Mouse (Mus musculus) heart, embryonic 10.5 days (tissue): ENCODE results near the gene Lrp6. TPM values are rescaled to one million over a fixed set of nuclear protein-coding genes. Genes with fewer than 3 reads are reported as not detected.

Source experiments
- DNase-seq: peaks from one replicate; pipeline ENCODE4 v3.0.0-alpha.2; 2017; ENCODE audit warnings: low spot score
- H3K27ac ChIP-seq: fragments of 300-500 bp; sonication (generic); 2 replicates; pipeline ENCODE4 v1.5.1; 2016; ENCODE audit warnings: mild to moderate bottlenecking
- H3K27me3 ChIP-seq: fragments of 300-500 bp; sonication (generic); 2 replicates; pipeline ENCODE4 v1.6.1; 2016; ENCODE audit warnings: mild to moderate bottlenecking; ENCODE audit not compliant: poor library complexity, insufficient read depth, severe bottlenecking
- H3K36me3 ChIP-seq: fragments of 300-500 bp; sonication (generic); 2 replicates; pipeline ENCODE4 v1.6.1; 2016; ENCODE audit warnings: mild to moderate bottlenecking, moderate library complexity
- H3K4me1 ChIP-seq: fragments of 300-500 bp; sonication (generic); 2 replicates; pipeline ENCODE4 v1.6.1; 2016; ENCODE audit warnings: mild to moderate bottlenecking
- H3K4me3 ChIP-seq: fragments of 300-500 bp; sonication (generic); 2 replicates; pipeline ENCODE4 v1.5.1; 2016; ENCODE audit warnings: mild to moderate bottlenecking, moderate library complexity
- H3K9me3 ChIP-seq: fragments of 300-500 bp; sonication (generic); 2 replicates; pipeline ENCODE4 v1.6.1; 2016; ENCODE audit warnings: mild to moderate bottlenecking, moderate library complexity
- WGBS: fragments of 180-500 bp; shearing (Covaris S2); methylation state at CpG from one replicate; pipeline ENCODE4 v1.1.7; 2016; 5-methylcytosine and 5-hydroxymethylcytosine counted together
- polyA plus RNA-seq: library from polyadenylated mRNA; unstranded; fragments of >200 nt; fragmentation: Nextera tagmentation; extraction: Ambion mirVana; gene quantifications from 2 replicates; pipeline ENCODE4 v1.2.1, GENCODE M21; 2016

Lrp6 gene
- polyA plus RNA-seq, 1 experiment from 2014 or later: 24.4 TPM

DNA sequence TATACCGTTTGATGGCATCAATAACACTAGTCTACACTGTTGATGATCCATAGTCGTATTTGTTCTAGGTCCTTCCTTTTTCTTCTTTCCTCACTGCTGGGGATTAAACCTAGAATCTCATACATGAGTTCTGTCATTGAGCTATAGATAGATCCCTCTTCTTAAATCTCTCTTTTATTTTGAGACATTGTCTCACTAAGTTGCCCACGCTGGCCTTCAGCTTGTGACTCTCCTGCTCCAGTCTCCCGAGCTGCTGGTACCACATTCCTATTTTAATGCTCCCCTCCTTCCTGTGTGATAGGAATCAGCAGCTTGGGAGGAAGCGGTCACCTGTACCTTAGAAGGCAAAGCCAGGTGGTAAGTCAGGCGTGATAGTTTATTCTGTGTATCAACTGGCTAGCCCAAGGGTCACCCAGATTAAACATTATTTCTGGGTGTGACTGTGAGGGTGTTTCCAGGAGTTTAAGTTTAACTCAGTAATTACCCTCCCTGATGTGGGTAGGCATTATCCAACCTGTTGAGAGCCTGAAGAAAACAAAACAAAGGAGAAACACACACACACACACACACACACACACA lies 31.0 kb upstream of the Lrp6 start:
- H3K4me3 ChIP-seq: no peak overlapping the region
- no peak for DNase-seq
- no peak overlapping the region for H3K27ac ChIP-seq
- peaks cover 4% of the 10 kb centered on the region; the same call in 1 of the 2 replicates for H3K4me1 ChIP-seq
- WGBS: 78% methylated on average over 6 of the region's 6 CpGs
- no peaks in the 10 kb centered on the region for H3K27me3 ChIP-seq
- H3K36me3 ChIP-seq: no peaks in the 10 kb centered on the region
- no peaks in the 10 kb centered on the region for H3K9me3 ChIP-seq

DNA sequence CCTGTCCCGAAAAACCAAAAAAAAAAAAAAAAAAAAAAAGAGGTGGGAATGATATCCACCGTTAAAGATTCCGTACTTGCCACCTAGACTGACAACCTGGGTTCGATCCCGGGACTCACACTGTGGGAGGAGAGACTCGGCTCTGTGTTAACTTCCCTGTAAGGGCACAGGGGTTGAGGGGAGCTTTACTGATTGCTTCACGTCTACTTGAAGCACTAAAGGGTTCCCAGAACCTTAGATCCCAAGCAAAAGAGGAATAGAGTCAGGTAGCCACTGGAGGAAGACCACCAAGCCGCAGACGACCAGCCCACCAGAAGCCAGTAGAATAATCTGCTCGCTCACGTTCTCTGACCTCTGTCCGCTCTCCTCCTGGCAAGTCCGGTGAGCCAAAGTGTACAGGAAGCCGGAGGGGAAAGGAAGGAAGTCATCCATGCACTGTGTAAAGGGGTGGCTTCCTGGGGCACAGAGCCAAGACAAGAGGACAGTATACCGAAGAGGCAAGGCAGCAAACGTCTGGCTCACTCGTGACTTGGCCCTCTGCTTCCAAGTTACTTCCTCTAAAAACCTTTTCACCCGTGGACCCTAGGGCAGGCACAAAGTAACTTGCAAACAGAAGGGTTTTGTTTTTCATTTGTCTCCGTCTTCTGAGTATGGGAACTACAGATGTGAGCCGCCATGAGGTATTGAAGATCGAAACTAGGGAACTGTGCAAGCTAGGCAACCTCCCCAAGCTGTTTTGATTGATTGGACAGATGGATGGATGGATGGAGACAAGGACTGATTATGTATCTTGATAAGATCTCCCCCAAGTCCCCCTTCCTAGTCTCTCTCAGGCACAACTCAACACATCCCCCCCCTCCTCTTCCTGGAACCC lies 28.0 kb upstream of the Lrp6 start:
- no peaks in the 10 kb centered on the region for H3K36me3 ChIP-seq

DNA sequence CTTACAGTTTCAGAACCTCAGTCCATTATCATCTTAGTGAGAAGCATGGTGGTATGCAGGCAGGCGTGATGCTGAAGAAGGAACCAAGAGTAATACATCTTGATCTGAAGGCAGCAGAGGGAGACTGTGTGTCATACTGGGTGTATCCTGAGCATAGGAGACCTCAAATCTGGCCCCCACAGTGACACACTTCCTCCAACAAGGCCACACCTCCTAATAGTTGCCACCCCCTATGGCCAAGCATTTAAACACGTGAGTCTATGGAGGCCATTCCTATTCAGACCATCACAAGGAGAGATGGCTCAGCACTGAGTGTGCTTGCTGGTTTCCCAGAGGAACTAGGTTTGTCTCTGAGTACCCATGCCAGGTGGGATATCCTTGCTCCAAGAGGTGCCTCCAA lies 24.8 kb upstream of the Lrp6 start:
- no peaks in the 10 kb centered on the region for H3K27me3 ChIP-seq
- no peak overlapping the region for H3K27ac ChIP-seq
- H3K4me1 ChIP-seq: no peaks in the 10 kb centered on the region
- H3K9me3 ChIP-seq: no peaks in the 10 kb centered on the region
- WGBS: 82% methylated on average over 2 of the region's 2 CpGs
- no peaks in the 10 kb centered on the region for H3K36me3 ChIP-seq
- no peak for DNase-seq
- no peak overlapping the region for H3K4me3 ChIP-seq

More for the DNA sequence above, 28.0 kb upstream of the Lrp6 start:
- 72% methylated on average over 21 of the region's 21 CpGs for WGBS
- no peaks in the 10 kb centered on the region for H3K9me3 ChIP-seq
- H3K27ac ChIP-seq: no peak overlapping the region
- no peaks in the 10 kb centered on the region for H3K27me3 ChIP-seq
- no peak for DNase-seq
- no peak overlapping the region for H3K4me3 ChIP-seq
- no peaks in the 10 kb centered on the region for H3K4me1 ChIP-seq

DNA sequence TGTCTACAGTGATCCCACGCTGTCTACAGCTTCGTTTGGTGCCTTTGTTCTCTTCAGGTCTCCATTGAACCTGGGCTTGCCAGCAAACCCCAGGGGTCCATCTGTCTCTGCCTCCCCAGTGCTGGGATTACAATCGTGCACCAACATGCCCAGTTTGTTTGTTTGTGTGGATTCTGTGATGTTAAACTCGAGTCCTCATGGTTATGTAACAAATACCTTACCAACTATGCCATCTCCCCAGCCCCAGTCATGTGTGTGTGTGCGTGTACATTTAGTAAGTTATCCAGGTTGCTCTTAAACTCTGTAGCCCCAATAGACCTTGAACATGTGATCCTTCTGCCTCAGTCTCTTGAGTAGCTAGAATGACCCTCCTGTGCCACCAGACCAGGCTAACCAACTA lies 19.5 kb upstream of the Lrp6 start:
- 78% methylated on average over 5 of the region's 5 CpGs for WGBS

DNA sequence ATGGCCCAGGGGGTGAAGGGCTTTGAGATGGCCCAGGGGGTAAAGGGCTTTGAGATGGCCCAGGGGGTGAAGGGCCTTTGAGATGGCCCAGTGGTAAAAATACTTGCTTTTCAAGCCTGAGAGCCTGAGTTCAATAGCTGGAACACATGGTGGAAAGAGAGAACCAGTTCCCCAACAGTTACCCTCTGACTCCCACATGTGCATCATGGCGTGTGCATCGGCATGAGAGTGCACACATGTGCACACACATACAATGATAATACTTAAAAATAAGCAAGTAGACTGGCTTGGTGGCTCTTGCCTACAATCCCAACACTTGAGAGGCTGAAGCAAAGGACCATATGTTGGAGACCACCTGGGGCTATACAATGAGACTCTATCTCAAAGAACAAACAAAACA lies 17.9 kb upstream of the Lrp6 start:
- Histone ChIP-seq H3K4me1 (no peaks in the 10 kb centered on the region), H3K36me3 (no peaks in the 10 kb centered on the region), H3K9me3 (no peaks in the 10 kb centered on the region), H3K27me3 (no peaks in the 10 kb centered on the region), H3K27ac (no peak overlapping the region), H3K4me3 (no peak overlapping the region)
- DNase-seq: no peak
- 91% methylated on average over 2 of the region's 2 CpGs for WGBS

More for the DNA sequence above, 19.5 kb upstream of the Lrp6 start:
- H3K9me3 ChIP-seq: no peaks in the 10 kb centered on the region
- H3K4me3 ChIP-seq: no peak overlapping the region
- no peak overlapping the region for H3K27ac ChIP-seq
- H3K36me3 ChIP-seq: no peaks in the 10 kb centered on the region
- DNase-seq: no peak
- no peaks in the 10 kb centered on the region for H3K4me1 ChIP-seq
- H3K27me3 ChIP-seq: no peaks in the 10 kb centered on the region

DNA sequence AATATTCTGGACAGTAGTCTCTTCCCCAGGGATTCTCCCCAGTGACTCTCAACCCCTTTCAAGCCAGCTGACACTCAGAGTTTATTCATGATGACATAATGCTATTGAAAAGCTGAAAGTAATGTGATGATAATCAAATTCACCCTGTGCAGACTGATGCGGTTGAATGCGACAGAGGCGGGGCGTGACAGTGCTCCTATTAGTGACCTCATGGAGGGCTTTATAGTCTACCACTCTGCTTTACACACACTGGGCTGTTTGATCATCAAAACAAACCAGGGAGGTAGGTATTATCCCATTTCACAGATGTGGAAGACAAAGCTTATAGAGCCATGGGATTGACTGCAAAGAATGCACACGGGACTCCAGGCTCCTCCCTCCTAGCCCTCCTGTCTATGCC lies 15.3 kb upstream of the Lrp6 start:
- no peak for DNase-seq
- 81% methylated on average over 5 of the region's 5 CpGs for WGBS
- H3K27ac ChIP-seq: no peak overlapping the region
- H3K9me3 ChIP-seq: no peaks in the 10 kb centered on the region
- no peaks in the 10 kb centered on the region for H3K36me3 ChIP-seq
- no peaks in the 10 kb centered on the region for H3K27me3 ChIP-seq
- H3K4me3 ChIP-seq: no peak overlapping the region
- no peaks in the 10 kb centered on the region for H3K4me1 ChIP-seq

DNA sequence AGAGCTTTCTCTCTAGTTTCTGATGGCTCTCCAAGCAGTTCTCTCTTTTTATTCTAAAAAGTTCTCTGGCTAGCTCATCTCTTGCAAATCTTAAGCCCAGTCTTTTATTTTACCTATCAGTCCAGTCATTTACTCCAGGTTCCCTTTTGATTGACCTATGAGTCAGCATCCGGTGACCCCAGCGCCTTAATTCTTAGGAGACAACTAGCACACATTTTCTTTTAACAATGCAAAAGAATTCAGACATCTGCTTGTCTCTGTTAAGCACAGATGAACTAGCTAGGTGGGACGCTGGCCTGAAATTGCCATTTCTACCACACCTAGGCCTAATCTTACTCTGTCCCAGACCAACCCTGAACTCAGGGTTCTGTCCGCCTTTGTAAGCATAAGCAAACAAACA lies 12.7 kb upstream of the Lrp6 start:
- WGBS: 85% methylated on average over 4 of the region's 4 CpGs
- Histone ChIP-seq H3K27ac (no peak overlapping the region), H3K27me3 (no peaks in the 10 kb centered on the region)

DNA sequence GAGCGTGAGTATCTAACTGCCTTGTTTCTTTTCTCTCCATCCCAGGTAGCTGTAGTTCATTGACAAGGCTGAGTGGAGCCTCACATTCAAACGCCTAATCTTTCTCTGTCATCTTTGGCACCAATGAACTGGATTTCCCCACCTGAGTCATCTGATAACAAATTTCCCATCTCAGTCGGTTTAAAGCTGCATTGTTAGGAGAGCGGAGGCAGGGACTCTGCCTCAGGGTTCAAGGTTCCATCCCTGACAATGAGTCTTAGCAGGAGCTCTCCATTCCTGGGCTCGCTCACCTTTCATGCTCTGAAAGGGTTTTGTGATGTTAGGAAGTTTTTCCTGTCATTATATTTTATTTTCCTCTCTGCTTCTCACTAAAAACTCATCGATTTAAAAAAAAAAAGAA lies 11.3 kb upstream of the Lrp6 start:
- 66% methylated on average over 6 of the region's 6 CpGs for WGBS
- Histone ChIP-seq H3K4me3 (no peak overlapping the region), H3K27me3 (no peaks in the 10 kb centered on the region), H3K36me3 (no peaks in the 10 kb centered on the region), H3K27ac (no peak overlapping the region), H3K9me3 (no peaks in the 10 kb centered on the region), H3K4me1 (peaks cover 23% of the 10 kb centered on the region)
- no peak for DNase-seq

More for the DNA sequence above, 12.7 kb upstream of the Lrp6 start:
- H3K36me3 ChIP-seq: no peaks in the 10 kb centered on the region
- no peak overlapping the region for H3K4me3 ChIP-seq
- H3K9me3 ChIP-seq: no peaks in the 10 kb centered on the region
- DNase-seq: no peak
- H3K4me1 ChIP-seq: peaks cover 15% of the 10 kb centered on the region

DNA sequence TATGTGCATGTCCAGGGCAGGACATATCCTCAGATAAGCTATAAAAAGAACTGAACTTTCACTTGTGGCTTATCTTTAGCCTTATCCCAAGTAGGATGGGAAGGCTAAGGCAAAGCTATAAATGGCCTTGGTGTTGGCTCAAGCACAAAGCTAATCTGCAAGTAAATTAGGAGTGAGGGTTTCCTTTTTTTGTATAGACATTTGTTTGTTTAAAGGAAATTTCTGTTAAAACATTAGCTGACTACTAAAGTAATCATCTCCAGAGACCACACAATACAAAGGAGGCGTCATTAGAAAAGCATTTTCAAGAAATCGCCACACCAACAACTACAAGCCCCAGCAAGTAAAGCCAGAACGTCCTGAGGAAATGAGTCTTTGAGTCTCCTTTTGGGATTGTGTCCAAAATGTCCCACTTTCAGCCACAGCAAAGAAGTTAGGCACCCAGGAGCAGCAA lies 8.6 kb upstream of the Lrp6 start:
- Histone ChIP-seq H3K4me3 (no peak overlapping the region), H3K36me3 (no peaks in the 10 kb centered on the region), H3K27me3 (no peaks in the 10 kb centered on the region), H3K4me1 (peaks cover 23% of the 10 kb centered on the region), H3K9me3 (no peaks in the 10 kb centered on the region), H3K27ac (no peak overlapping the region)
- no peak for DNase-seq
- WGBS: 62% methylated on average over 3 of the region's 3 CpGs

DNA sequence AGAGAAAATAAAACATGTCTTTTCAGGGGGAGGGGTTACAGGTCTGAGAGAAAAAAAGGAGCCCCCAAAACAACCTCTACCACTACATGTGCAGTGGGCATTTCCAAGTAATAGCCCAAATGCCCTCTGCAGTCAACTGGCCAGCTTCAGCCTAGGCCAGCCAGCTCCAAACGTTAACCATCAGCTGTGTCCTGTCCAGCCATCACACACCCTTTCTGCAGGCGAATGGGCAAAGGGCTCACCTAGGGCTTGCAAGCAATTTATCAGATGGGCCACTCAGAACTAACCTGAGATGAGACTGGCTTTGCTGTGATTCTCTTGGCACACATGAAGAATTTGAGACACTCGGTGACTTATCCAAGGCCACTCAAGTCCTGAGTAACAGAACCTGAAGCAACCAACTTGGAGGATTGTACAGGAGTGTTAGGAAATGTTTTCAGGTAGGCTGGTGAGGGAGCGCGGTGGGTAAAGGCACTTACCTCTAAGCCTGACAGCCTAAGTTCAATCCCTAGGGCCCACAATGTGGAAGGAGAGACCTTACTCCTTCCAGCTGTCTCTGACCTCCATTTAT lies 1.3 kb upstream of the Lrp6 start:
- DNase-seq: peak; percentile 68

DNA sequence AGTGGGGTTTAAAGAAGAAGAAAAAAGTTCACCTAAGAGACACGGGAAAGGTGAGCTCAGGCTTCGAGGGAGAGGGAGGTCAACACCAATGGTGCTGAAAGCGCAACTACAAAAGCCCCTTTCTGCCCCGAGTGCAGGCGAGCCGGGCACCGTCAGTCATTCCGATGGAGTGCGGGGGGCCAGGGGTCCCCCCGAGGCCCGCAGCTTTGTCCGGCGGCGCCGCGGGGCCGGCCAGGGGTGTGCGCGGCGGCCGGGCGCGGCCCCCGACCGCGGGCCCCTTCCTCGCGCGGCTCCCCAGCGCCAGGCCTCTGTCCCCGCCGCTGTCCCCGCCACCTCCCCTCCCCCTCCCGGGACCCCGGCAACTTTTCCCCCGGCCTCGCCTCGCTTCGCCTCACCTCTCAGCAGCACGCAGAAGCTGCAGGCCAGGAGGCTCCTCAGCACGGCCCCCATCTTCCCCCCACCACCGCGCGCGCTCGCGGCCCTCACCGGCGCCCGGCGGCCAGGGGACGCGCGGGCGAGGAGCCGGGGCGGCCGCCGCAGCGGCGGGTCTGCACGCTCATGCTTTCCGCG lies 432 bp downstream of the Lrp6 start:
- no peaks in the 10 kb centered on the region for H3K27me3 ChIP-seq

More for the DNA sequence above, 1.3 kb upstream of the Lrp6 start:
- H3K4me1 ChIP-seq: peaks cover 16% of the 10 kb centered on the region; the same call in 1 of the 2 replicates
- no peaks in the 10 kb centered on the region for H3K9me3 ChIP-seq
- WGBS: 70% methylated on average over 5 of the region's 5 CpGs
- H3K27me3 ChIP-seq: no peaks in the 10 kb centered on the region
- no peak overlapping the region for H3K4me3 ChIP-seq
- H3K27ac ChIP-seq: no peak overlapping the region
- no peaks in the 10 kb centered on the region for H3K36me3 ChIP-seq

DNA sequence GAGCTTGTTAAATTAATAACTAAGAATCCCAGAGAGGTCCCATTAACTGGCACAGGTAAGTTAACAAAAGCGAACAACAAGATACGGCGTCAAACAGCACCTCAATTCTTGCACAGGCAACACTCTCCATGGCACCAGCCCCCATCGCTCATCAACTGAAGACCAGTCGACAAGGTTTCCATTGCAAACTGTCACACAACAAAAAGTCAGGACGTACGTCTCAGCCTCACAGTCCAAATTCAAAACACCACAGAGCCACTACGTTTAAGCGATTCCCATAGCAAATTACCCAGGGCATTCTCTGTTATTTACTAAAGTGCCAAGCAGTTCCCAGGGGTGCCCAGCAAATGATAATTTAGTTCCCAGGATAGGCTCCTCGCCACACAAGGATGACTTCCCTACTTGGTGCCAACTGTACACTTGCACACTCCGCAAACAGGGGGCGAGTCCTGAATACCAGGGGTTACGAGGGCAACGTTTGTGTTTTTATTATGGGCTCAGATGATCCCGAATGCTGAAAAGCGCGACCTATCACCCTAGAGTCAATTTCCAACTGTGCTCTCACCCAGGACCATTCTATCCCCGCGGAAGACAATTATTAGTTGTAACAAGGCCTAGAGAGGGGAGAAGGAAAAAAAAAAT lies 1.0 kb downstream of the Lrp6 start:
- DNase-seq: peak; percentile 72
- 1% methylated on average over 19 of the region's 19 CpGs for WGBS
- Histone ChIP-seq H3K4me3 (peak overlapping the region; percentile 97), H3K27me3 (no peaks in the 10 kb centered on the region), H3K36me3 (no peaks in the 10 kb centered on the region), H3K4me1 (peaks cover 16% of the 10 kb centered on the region; the same call in 1 of the 2 replicates), H3K27ac (peak overlapping the region; percentile 100), H3K9me3 (no peaks in the 10 kb centered on the region)

More for the DNA sequence above, 432 bp downstream of the Lrp6 start:
- no peak for DNase-seq
- Histone ChIP-seq H3K4me3 (peak overlapping the region; percentile 97), H3K4me1 (peaks cover 16% of the 10 kb centered on the region; the same call in 1 of the 2 replicates), H3K36me3 (no peaks in the 10 kb centered on the region), H3K9me3 (no peaks in the 10 kb centered on the region), H3K27ac (peak overlapping the region; percentile 100)
- WGBS: 1% methylated on average over 50 of the region's 64 CpGs
